Mouse (Mus musculus): ENCODE measurements at regions not wholly inside any gene's neighbourhood (a gene's known extent, or its start where the extent isn't known, plus 50 kb on each side); places are given as distances from the start of the nearest gene placed in this dataset.

- ATAC-seq, result no peak
- no peaks in the 10 kb centered on the region for H3K4me1 ChIP-seq (replicated peaks; ENCODE audit: control insufficient read depth, insufficient read depth, low read length)
- 94% methylated on average over 3 of the region's 3 CpGs for WGBS
Observed at GRCm38 (mm10) chr6:66482797-66483196, 52.4 kb upstream of the Mad2l1 start.

More at GRCm38 (mm10) chr6:66482797-66483196, 52.4 kb upstream of the Mad2l1 start:
- Histone ChIP-seq H3K4me3 (replicated peaks; ENCODE audit: low read length) (no peak overlapping the region), H3K27ac (ENCODE audit: low read length) (no peak overlapping the region), H3K4me2 (ENCODE audit: low read length) (no peak overlapping the region), H3K36me3 (ENCODE audit: control insufficient read depth, insufficient read depth) (no peaks in the 10 kb centered on the region), H3K27me3 (replicated peaks; ENCODE audit: control insufficient read depth, insufficient read depth, low read length) (no peaks in the 10 kb centered on the region), H3K9ac (replicated peaks; ENCODE audit: low read depth, low read length) (no peak overlapping the region), H3K9me3 (ENCODE audit: control insufficient read depth, low read length) (no peaks in the 10 kb centered on the region)

All from forebrain, embryonic 16.5 days (tissue).